Mouse (Mus musculus) Patski (cell line): ENCODE data around the gene Ppih. TPM values are rescaled to one million over a fixed set of nuclear protein-coding genes. Genes with fewer than 3 reads are reported as not detected.
"Not testable (repeated sequence)": the region's sequence is repeated elsewhere in the genome, so short reads cannot be mapped to it uniquely, and the experiment has no call there.

Experiments
- ATAC-seq: fragments of 100-300 bp; one replicate; pipeline ENCODE4 v1.8.0; 2021
- CTCF ChIA-PET: fragments of 350-600 bp; sonication (Branson Sonifier 250); formaldehyde crosslinking; loops from one replicate; lab custom pipeline; 2022; ENCODE audit warnings: inconsistent platforms; lab: Charles Lee
- POLR2A ChIA-PET: fragments of 350-600 bp; sonication (Branson Sonifier 250); formaldehyde crosslinking; loops from one replicate; lab custom pipeline; 2022; ENCODE audit warnings: antibody characterized with exemption, inconsistent platforms; lab: Charles Lee
- DNase-seq: peaks from one replicate; pipeline ENCODE4 v3.0.0-alpha.2; 2011; ENCODE audit warnings: low read depth, low spot score
- H3K27me3 ChIP-seq: fragments of 371-371 bp; one replicate; pipeline ENCODE4 v1.5.1; 2021
- CTCF ChIP-seq: fragments of 100-300 bp; IDR thresholded peaks from one replicate; pipeline ENCODE4 v1.5.1; 2021
- in situ Hi-C: fragments of 300-500 bp; cut with MboI; formaldehyde crosslinking; loops from 3 replicates; pipeline ENCODE4 v1.11.1; 2018; ENCODE audit warnings: low pct_unique_long_range_greater_than_20kb, mixed read lengths
- polyA plus RNA-seq: library from polyadenylated mRNA; unstranded; gene quantifications from one replicate; pipeline ENCODE4 v1.2.3, GENCODE M21; 2021

Gene Ppih
- polyA plus RNA-seq, 1 experiment from 2014 or later: 10.5 TPM

- DNase-seq (no peak), ATAC-seq (no peak)
- ChIA-PET CTCF (interaction anchor here (1.1 to 1.5 kb wide), 4 partner anchors 41 to 54 kb away, joined by 3 to 4 read pairs (median 3); no protein-coding TSS in a partner anchor), POLR2A (interaction anchor here (0.6 to 1.2 kb wide), 2 partner anchors 15 to 48 kb away, joined by 3 read pairs; no protein-coding TSS in a partner anchor)
- H3K27me3 ChIP-seq: no peaks in the 10 kb centered on the region
- no peak for TF ChIP-seq CTCF
- in situ Hi-C loops: loop anchor here (5.0 kb wide), 1 partner anchor 46 kb away; no protein-coding TSS in a partner anchor
Observed at GRCm38 (mm10) chr4:119292771-119293573, 27.4 kb downstream of the Ppih start.

GRCm38 (mm10) chr4:119291921-119292320, 28.4 kb downstream of the Ppih start:
- CTCF ChIA-PET: interaction anchor here (1.1 to 1.5 kb wide), 3 partner anchors 44 to 53 kb away, joined by 3 to 4 read pairs (median 3); no protein-coding TSS in a partner anchor
- ATAC-seq: no peak

GRCm38 (mm10) chr4:119285336-119285735, 35.0 kb downstream of the Ppih start:
- in situ Hi-C loops: no loop called here
- TF ChIP-seq CTCF: no peak
- ATAC-seq (no peak), DNase-seq (no peak)
- POLR2A ChIA-PET: no interaction called here
- H3K27me3 ChIP-seq: no peaks in the 10 kb centered on the region
- CTCF ChIA-PET: interaction anchor here (1.3 to 2.4 kb wide), 3 partner anchors 10 to 46 kb away, joined by 3 to 5 read pairs (median 4); no protein-coding TSS in a partner anchor

More at GRCm38 (mm10) chr4:119291921-119292320, 28.4 kb downstream of the Ppih start:
- in situ Hi-C loops: loop anchor here (5.0 kb wide), 1 partner anchor 45 kb away; no protein-coding TSS in a partner anchor
- no peak for TF ChIP-seq CTCF
- no peak for DNase-seq
- no peaks in the 10 kb centered on the region for H3K27me3 ChIP-seq
- POLR2A ChIA-PET: no interaction called here

GRCm38 (mm10) chr4:119284861-119285260, 35.5 kb downstream of the Ppih start:
- DNase-seq (no peak), ATAC-seq (no peak)
- in situ Hi-C loops: no loop called here
- no peak for TF ChIP-seq CTCF
- ChIA-PET CTCF (interaction anchor here (1.3 to 2.4 kb wide), 3 partner anchors 9 to 46 kb away, joined by 3 to 5 read pairs (median 4); no protein-coding TSS in a partner anchor), POLR2A (interaction anchor here (0.6 kb wide), 1 partner anchor 662 kb away, joined by 3 read pairs; no protein-coding TSS in a partner anchor)
- no peaks in the 10 kb centered on the region for H3K27me3 ChIP-seq

- CTCF ChIA-PET: interaction anchor here (1.0 to 1.7 kb wide), 4 partner anchors 11 to 40 kb away, joined by 3 to 5 read pairs (median 4); no protein-coding TSS in a partner anchor
- not testable (repeated sequence) for ATAC-seq
Observed at GRCm38 (mm10) chr4:119278784-119279183, 41.6 kb downstream of the Ppih start.

GRCm38 (mm10) chr4:119275726-119276125, 44.6 kb downstream of the Ppih start:
- H3K27me3 ChIP-seq: no peaks in the 10 kb centered on the region
- no peak for DNase-seq
- in situ Hi-C loops: no loop called here
- TF ChIP-seq CTCF: no peak
- no peak for ATAC-seq
- CTCF ChIA-PET: interaction anchor here (1.5 kb wide), 1 partner anchor 9 kb away, joined by 4 read pairs; no protein-coding TSS in a partner anchor
- POLR2A ChIA-PET: no interaction called here

More at GRCm38 (mm10) chr4:119278784-119279183, 41.6 kb downstream of the Ppih start:
- in situ Hi-C loops, H3K27me3 ChIP-seq, DNase-seq: not testable (repeated sequence)
- POLR2A ChIA-PET: interaction anchor here (1.3 kb wide), 1 partner anchor 14 kb away, joined by 3 read pairs; no protein-coding TSS in a partner anchor

GRCm38 (mm10) chr4:119275226-119275625, 45.1 kb downstream of the Ppih start:
- ChIA-PET POLR2A (interaction anchor here (0.6 kb wide), 1 partner anchor 52 kb away, joined by 3 read pairs; no protein-coding TSS in a partner anchor), CTCF (interaction anchor here (1.5 kb wide), 1 partner anchor 9 kb away, joined by 4 read pairs; no protein-coding TSS in a partner anchor)
- no peaks in the 10 kb centered on the region for H3K27me3 ChIP-seq
- DNase-seq (no peak), ATAC-seq (no peak)
- no peak for TF ChIP-seq CTCF
- in situ Hi-C loops: no loop called here

- DNase-seq (no peak), ATAC-seq (no peak)
- in situ Hi-C loops: no loop called here
- H3K27me3 ChIP-seq: no peaks in the 10 kb centered on the region
- ChIA-PET POLR2A (no interaction called here), CTCF (no interaction called here)
- TF ChIP-seq CTCF: no peak
Observed at GRCm38 (mm10) chr4:119274627-119275026, 45.7 kb downstream of the Ppih start.

GRCm38 (mm10) chr4:119266606-119267005, 53.7 kb downstream of the Ppih start:
- DNase-seq: no peak
- H3K27me3 ChIP-seq: no peaks in the 10 kb centered on the region
- ChIA-PET POLR2A (interaction anchor here (0.6 to 1.2 kb wide), 2 partner anchors 11 to 35 kb away, joined by 3 to 4 read pairs; no protein-coding TSS in a partner anchor), CTCF (interaction anchor here (1.4 kb wide), 1 partner anchor 19 kb away, joined by 5 read pairs; no protein-coding TSS in a partner anchor)
- no peak for ATAC-seq
- in situ Hi-C loops: no loop called here
- TF ChIP-seq CTCF: no peak

GRCm38 (mm10) chr4:119263459-119263858, 56.9 kb downstream of the Ppih start:
- CTCF ChIA-PET: interaction anchor here (1.4 to 1.5 kb wide), 2 partner anchors 12 to 20 kb away, joined by 3 to 5 read pairs; no protein-coding TSS in a partner anchor
- DNase-seq: no peak
- H3K27me3 ChIP-seq: no peaks in the 10 kb centered on the region
- ATAC-seq: no peak
- TF ChIP-seq CTCF: no peak
- in situ Hi-C loops: no loop called here
- POLR2A ChIA-PET: no interaction called here
